Mouse (Mus musculus): ENCODE results near the gene Cpeb4. TPM values are rescaled to one million over a fixed set of nuclear protein-coding genes. Genes with fewer than 3 reads are reported as not detected.

Gene Cpeb4
- total RNA-seq, 2 experiments from 2014 or later: 8.3 to 9.4 TPM

GRCm38 (mm10) chr11:31896065-31896792 lies 24.2 kb downstream of the Cpeb4 start:
- ATAC-seq (replicated peaks; ENCODE audit: poor library complexity): no peak; the same call in 1 of the 2 replicates

GRCm38 (mm10) chr11:31896905-31897304 lies 24.9 kb downstream of the Cpeb4 start:
- peak; percentile 91 for ATAC-seq (replicated peaks; ENCODE audit: poor library complexity)

- ATAC-seq (replicated peaks; ENCODE audit: poor library complexity): no peak
These were observed 27.2 kb downstream of the Cpeb4 start for GRCm38 (mm10) chr11:31899166-31899565.

- ATAC-seq (replicated peaks; ENCODE audit: poor library complexity): no peak
These were observed 28.7 kb downstream of the Cpeb4 start for GRCm38 (mm10) chr11:31900736-31901135.

DNA sequence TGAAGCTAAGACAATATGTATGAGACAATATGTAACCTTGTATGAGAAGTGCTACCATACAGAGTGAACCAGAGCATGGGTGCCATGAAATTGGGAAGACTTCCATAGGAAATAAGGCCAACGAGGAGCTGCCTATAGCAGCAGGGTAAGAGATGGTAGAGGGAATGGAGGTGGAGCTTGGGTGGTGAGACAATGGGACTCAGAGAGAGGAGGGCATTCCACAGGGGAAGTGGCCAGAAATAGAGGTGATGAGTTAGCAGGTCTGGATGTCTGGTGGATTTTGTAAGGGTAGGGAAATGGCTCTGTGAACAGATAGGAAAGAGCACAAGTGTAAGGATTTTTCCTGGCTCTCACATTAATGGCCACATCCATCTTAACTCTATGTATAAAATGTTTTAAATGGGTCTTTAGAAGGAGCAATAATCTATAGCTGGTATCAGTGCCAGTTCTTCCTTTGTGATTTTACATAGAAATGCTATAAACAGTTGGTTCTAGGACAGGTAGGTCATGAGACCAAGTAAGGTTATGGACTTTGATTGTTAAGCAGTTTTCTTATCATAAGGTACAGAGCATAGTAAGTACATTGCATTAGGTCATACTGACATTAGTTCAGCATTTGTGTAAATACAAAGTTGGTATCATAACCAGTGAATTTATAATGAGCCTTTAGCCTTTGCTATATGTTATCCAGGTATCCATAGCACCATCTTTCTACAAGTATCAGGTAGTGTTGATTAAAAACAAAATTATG lies 30.4 kb downstream of the Cpeb4 start:
- ATAC-seq (replicated peaks; ENCODE audit: poor library complexity): no peak

DNA sequence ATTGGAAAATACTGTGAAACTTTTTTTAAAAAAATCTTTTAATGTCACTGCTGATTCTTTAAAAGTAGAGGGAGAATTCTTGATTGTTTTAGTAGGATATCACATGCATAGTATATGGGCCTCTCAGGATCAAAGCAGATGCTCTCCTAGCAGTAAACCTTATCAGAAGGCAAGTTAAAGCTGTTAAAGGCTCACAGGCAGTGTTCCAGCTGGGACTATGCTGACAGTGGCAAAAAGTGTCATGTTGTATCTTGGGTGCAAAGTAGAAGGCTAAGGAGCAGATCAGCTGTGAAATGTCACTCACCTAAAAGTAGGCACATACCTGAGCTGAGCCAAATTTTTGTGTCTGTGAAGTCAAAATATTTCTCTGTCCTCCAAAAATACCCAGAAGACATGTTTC lies 34.5 kb downstream of the Cpeb4 start:
- ATAC-seq (replicated peaks; ENCODE audit: poor library complexity): no peak

DNA sequence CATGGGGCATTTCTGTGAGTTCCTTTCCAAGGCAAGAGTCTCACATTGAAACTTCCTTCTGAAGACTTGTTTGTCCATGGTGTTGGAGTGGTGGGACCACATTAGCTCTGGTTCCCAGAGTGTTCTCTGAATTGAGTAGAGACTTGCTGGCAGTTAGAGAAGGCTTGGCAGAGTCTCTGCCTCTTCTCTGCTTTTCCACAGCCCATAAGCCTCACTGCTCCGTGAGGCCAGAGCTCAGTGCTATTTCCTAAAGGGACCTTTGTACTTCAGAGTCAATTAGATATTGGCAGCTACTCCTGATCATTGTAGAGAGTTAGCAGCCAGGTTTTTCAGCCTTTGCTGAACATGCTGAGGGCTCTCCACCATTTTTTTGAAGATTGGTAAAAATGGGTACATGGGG lies 35.6 kb downstream of the Cpeb4 start:
- ATAC-seq (replicated peaks; ENCODE audit: poor library complexity): no peak

GRCm38 (mm10) chr11:31912958-31913357 lies 40.9 kb downstream of the Cpeb4 start:
- ATAC-seq (replicated peaks; ENCODE audit: poor library complexity): no peak

- no peak for ATAC-seq (replicated peaks; ENCODE audit: poor library complexity)
These were observed 45.8 kb downstream of the Cpeb4 start for GRCm38 (mm10) chr11:31917769-31918168.

DNA sequence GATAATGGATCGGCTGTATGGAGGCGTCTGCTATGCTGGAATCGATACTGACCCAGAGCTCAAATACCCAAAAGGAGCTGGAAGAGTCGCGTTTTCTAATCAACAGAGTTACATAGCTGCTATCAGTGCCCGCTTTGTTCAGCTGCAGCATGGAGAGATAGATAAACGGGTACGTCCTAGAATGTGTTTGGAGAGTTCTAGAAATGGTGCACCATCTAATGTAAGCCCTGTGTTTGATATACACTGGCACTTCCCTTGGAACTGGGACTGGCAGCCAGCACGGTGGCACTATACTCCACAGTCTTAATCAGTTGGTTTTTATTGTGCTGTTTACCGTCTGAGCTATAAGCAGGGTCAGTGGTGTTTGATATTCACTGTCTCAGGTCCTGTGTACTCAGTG lies 58.0 kb downstream of the Cpeb4 start:
- peak; percentile 42; the same call in 1 of the 2 replicates for ATAC-seq (replicated peaks; ENCODE audit: poor library complexity)

- no peak for ATAC-seq (replicated peaks; ENCODE audit: poor library complexity)
These were observed 63.6 kb downstream of the Cpeb4 start for GRCm38 (mm10) chr11:31935652-31936051.

DNA sequence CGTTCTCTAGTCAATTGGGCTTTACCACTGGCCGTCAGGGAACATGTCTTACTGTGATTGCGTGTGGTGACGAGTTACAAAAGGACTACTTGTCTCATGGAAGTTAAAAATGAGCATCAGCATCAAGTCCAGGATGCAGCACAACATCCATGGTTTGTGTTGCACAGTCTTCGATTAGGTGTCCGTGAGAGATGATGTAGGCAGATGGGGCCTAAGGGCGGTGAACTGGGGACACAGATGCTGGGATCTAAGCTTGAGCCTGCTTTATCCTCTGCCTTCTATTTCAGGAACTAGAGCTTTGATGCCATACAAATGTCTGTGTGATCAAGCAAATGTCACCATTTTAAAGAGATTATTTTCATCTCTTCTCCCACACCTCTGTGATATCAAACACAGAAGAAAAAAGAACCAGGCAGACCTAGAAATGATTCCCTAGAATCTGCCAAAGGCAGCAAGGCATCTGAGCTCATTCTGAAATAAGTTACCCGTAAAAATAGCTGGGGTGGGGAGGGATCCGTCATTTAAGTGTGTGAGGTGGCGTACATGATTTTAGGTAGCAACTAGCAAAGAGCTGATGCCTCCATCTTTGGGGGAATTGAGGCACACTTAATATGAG lies 65.0 kb downstream of the Cpeb4 start:
- ATAC-seq (replicated peaks; ENCODE audit: poor library complexity): no peak

- no peak for ATAC-seq (replicated peaks; ENCODE audit: poor library complexity)
These were observed 69.1 kb downstream of the Cpeb4 start for GRCm38 (mm10) chr11:31940898-31941639.

GRCm38 (mm10) chr11:31941640-31942638 lies 69.9 kb downstream of the Cpeb4 start:
- peak; percentile 86 for ATAC-seq (replicated peaks; ENCODE audit: poor library complexity)

- ATAC-seq (replicated peaks; ENCODE audit: poor library complexity): no peak
These were observed 73.5 kb downstream of the Cpeb4 start for GRCm38 (mm10) chr11:31945471-31945870.

- ATAC-seq (replicated peaks; ENCODE audit: poor library complexity): peak; percentile 33; the same call in 1 of the 2 replicates
These were observed 76.7 kb downstream of the Cpeb4 start for GRCm38 (mm10) chr11:31948462-31949330.

DNA sequence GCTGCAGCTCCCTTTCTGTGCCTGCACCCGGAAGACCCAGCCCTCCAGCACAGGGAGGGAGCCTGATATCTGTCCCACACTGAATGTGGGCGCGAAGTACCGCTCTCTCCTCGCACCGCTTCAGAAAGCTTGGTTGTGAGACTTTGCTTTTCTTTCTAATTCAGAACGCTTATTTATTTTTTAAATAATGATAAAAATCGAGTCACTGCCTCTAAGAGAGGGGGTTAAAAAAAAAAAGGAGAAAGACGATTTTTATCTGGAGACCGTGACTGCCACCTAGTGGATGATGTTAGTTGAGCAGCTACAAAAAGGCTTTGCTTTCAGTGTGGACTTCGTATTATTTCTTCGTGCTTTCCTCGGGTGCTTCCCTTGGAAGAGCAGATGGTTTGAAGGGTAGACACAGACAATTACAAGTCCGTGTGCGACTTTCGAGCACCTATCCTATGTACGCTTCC lies 77.3 kb downstream of the Cpeb4 start:
- peak; percentile 75 for ATAC-seq (replicated peaks; ENCODE audit: poor library complexity)

DNA sequence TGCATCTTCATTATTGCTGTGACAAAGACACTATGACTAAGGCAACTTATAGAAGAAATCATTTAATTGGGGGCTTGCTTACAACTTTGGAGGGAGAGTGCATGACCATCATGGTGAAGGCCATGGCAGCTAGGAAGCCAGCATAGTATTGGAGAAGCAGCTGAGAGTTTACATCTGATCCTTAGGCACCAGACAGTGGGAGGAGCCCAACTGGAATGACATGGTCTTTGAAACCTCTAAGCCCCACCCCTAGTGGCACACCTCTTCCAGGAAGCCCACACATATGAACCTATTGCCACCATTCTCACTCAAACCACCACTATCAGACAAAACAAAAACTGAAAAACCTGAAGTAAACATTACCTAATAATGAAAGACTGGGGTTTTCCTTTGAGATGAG lies 88.1 kb downstream of the Cpeb4 start:
- no peak for ATAC-seq (replicated peaks; ENCODE audit: poor library complexity)

DNA sequence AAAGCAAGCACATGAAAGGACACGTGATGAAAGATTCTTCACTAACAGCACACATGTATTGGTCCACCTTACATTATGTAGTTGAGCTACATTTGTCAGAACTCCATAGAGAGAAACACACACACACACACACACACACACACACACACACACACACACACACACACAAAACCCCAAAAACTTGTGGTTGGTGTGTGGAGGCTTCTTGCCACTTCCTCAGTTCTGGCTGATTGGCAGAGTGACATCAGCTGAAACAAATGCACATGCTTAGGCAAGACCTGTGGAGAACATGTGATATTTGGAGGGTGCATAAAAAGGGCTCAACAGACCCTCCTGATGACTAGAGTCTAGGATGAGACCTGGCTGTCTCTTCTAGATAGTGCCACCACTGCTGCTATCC lies 92.0 kb downstream of the Cpeb4 start:
- ATAC-seq (replicated peaks; ENCODE audit: poor library complexity): peak; percentile 63

Data from megakaryocyte progenitor cell, adult 5-6 weeks (primary cell).